Mouse (Mus musculus) kidney, postnatal 0 days (tissue): Measurements from ENCODE around the gene C1qtnf2. TPM values are rescaled to one million over a fixed set of nuclear protein-coding genes. Genes with fewer than 3 reads are reported as not detected.

Source experiments
- ATAC-seq: fragments of 200-750 bp; cut with Nextera tagmentation; replicated peaks from 2 replicates; pipeline ENCODE4 v1.8.0; 2017; ENCODE audit warnings: low read depth, moderate number of reproducible peaks, moderate TSS enrichment, moderate library complexity; ENCODE audit not compliant: low FRiP score
- DNase-seq: peaks from one replicate; pipeline ENCODE4 v3.0.0-alpha.2; 2016; ENCODE audit warnings: low spot score
- H3K27ac ChIP-seq: fragments of 300-500 bp; sonication (generic); 2 replicates; pipeline ENCODE4 v1.5.1; 2014; ENCODE audit warnings: mild to moderate bottlenecking
- H3K27me3 ChIP-seq: fragments of 300-500 bp; sonication (generic); 2 replicates; pipeline ENCODE4 v1.6.1; 2014; ENCODE audit warnings: low read length, mixed read lengths; ENCODE audit not compliant: insufficient read depth
- H3K36me3 ChIP-seq: fragments of 300-500 bp; sonication (generic); 2 replicates; pipeline ENCODE4 v1.6.1; 2014; ENCODE audit warnings: low read length, mixed read lengths; ENCODE audit not compliant: insufficient read depth
- H3K4me1 ChIP-seq: fragments of 300-500 bp; sonication (generic); replicated peaks from 2 replicates; pipeline ENCODE4 v1.6.1; 2014; ENCODE audit warnings: antibody characterized with exemption, low read length, mixed read lengths; ENCODE audit not compliant: insufficient read depth
- H3K4me2 ChIP-seq: fragments of 300-500 bp; sonication (generic); 2 replicates; pipeline ENCODE4 v1.6.1; 2014; ENCODE audit warnings: mild to moderate bottlenecking, low read length, moderate library complexity, mixed read lengths
- H3K4me3 ChIP-seq: fragments of 300-500 bp; sonication (generic); replicated peaks from 2 replicates; pipeline ENCODE4 v1.5.1; 2014; ENCODE audit warnings: low read depth, low read length
- H3K9ac ChIP-seq: fragments of 300-500 bp; sonication (generic); 2 replicates; pipeline ENCODE4 v1.6.1; 2014; ENCODE audit warnings: low read depth, low read length
- H3K9me3 ChIP-seq: fragments of 300-500 bp; sonication (generic); replicated peaks from 2 replicates; pipeline ENCODE4 v1.6.1; 2016; ENCODE audit warnings: low read length, inconsistent platforms, mixed read lengths
- CTCF ChIP-seq: IDR thresholded peaks from 2 replicates; pipeline ENCODE4 v1.5.1; 2016; ENCODE audit warnings: antibody characterized with exemption, low read depth, mild to moderate bottlenecking, moderate library complexity
- WGBS: fragments of 180-500 bp; shearing (Covaris S2); extraction: QIAGEN DNeasy Blood & Tissue Kit; methylation state at CpG from one replicate; pipeline ENCODE4 v1.1.7; 2014; 5-methylcytosine and 5-hydroxymethylcytosine counted together
- polyA plus RNA-seq: library from polyadenylated mRNA; unstranded; fragments of >200 nt; fragmentation: Nextera tagmentation; extraction: Ambion mirVana; gene quantifications from 2 replicates; pipeline ENCODE4 v1.2.1, GENCODE M21; 2015

The C1qtnf2 gene
- polyA plus RNA-seq, 1 experiment from 2014 or later, result 28.0 TPM

- no peak overlapping the region for H3K4me3 ChIP-seq
- H3K9me3 ChIP-seq, result no peaks in the 10 kb centered on the region
- peaks cover 4% of the 10 kb centered on the region for H3K4me1 ChIP-seq
- no peak overlapping the region for H3K4me2 ChIP-seq
- peak overlapping the region; percentile 85 for H3K27ac ChIP-seq
- H3K36me3 ChIP-seq, result no peaks in the 10 kb centered on the region
- WGBS, result 36% methylated on average over 5 of the region's 5 CpGs
- ATAC-seq (no peak), DNase-seq (peak; percentile 79)
- no peak overlapping the region for H3K9ac ChIP-seq
- H3K27me3 ChIP-seq, result no peaks in the 10 kb centered on the region
- no peak for TF ChIP-seq CTCF
These were observed 4.0 kb upstream of the C1qtnf2 start for GRCm38 (mm10) chr11:43470118-43470517.

GRCm38 (mm10) chr11:43470881-43471820 is 2.9 kb upstream of the C1qtnf2 start:
- no peaks in the 10 kb centered on the region for H3K9me3 ChIP-seq
- no peak overlapping the region for H3K4me3 ChIP-seq
- ATAC-seq, result no peak
- WGBS, result 54% methylated on average over 6 of the region's 6 CpGs
- H3K27me3 ChIP-seq, result no peaks in the 10 kb centered on the region
- no peaks in the 10 kb centered on the region for H3K36me3 ChIP-seq
- no peak for TF ChIP-seq CTCF
- H3K27ac ChIP-seq, result peak overlapping the region; percentile 85
- no peak overlapping the region for H3K9ac ChIP-seq
- no peak overlapping the region for H3K4me2 ChIP-seq
- H3K4me1 ChIP-seq, result peaks cover 4% of the 10 kb centered on the region
- DNase-seq, result peak; percentile 79

- no peak for DNase-seq
- no peak for ATAC-seq
- no peak for TF ChIP-seq CTCF
- WGBS, result 49% methylated on average over 1 of the region's 1 CpGs
- H3K27ac ChIP-seq, result no peak overlapping the region
- H3K9ac ChIP-seq, result no peak overlapping the region
- no peaks in the 10 kb centered on the region for H3K27me3 ChIP-seq
- no peaks in the 10 kb centered on the region for H3K9me3 ChIP-seq
- H3K4me3 ChIP-seq, result no peak overlapping the region
- H3K36me3 ChIP-seq, result no peaks in the 10 kb centered on the region
- peaks cover 4% of the 10 kb centered on the region for H3K4me1 ChIP-seq
- H3K4me2 ChIP-seq, result no peak overlapping the region
These were observed 961 bp upstream of the C1qtnf2 start for GRCm38 (mm10) chr11:43473115-43473514.

- no peak for TF ChIP-seq CTCF
- no peak; the same call in 1 of the 2 replicates for ATAC-seq
- H3K4me3 ChIP-seq, result peak overlapping the region; percentile 27
- peaks cover 4% of the 10 kb centered on the region for H3K4me1 ChIP-seq
- H3K9ac ChIP-seq, result peak overlapping the region; percentile 49; the same call in 1 of the 2 replicates
- H3K36me3 ChIP-seq, result no peaks in the 10 kb centered on the region
- H3K27me3 ChIP-seq, result no peaks in the 10 kb centered on the region
- no peak overlapping the region for H3K27ac ChIP-seq
- WGBS, result 45% methylated on average over 15 of the region's 15 CpGs
- peak overlapping the region; percentile 60 for H3K4me2 ChIP-seq
- H3K9me3 ChIP-seq, result no peaks in the 10 kb centered on the region
- DNase-seq, result no peak
These were observed 346 bp upstream of the C1qtnf2 start for GRCm38 (mm10) chr11:43473635-43474224.

- Histone ChIP-seq H3K4me1 (no peaks in the 10 kb centered on the region; the same call in 1 of the 2 replicates), H3K36me3 (no peaks in the 10 kb centered on the region), H3K4me3 (no peak overlapping the region), H3K27ac (no peak overlapping the region), H3K4me2 (no peak overlapping the region), H3K9ac (no peak overlapping the region), H3K9me3 (no peaks in the 10 kb centered on the region), H3K27me3 (no peaks in the 10 kb centered on the region)
- 85% methylated on average over 3 of the region's 3 CpGs for WGBS
- DNase-seq (no peak), ATAC-seq (no peak)
- TF ChIP-seq CTCF, result no peak
These were observed 5.3 kb downstream of the C1qtnf2 start for GRCm38 (mm10) chr11:43479376-43479775.

- H3K4me3 ChIP-seq, result no peak overlapping the region
- no peak for TF ChIP-seq CTCF
- no peaks in the 10 kb centered on the region for H3K9me3 ChIP-seq
- no peaks in the 10 kb centered on the region for H3K4me1 ChIP-seq
- DNase-seq, result no peak
- H3K27me3 ChIP-seq, result no peaks in the 10 kb centered on the region
- H3K4me2 ChIP-seq, result no peak overlapping the region
- ATAC-seq, result no peak
- H3K9ac ChIP-seq, result no peak overlapping the region
- H3K36me3 ChIP-seq, result no peaks in the 10 kb centered on the region
- 33% methylated on average over 5 of the region's 5 CpGs for WGBS
- H3K27ac ChIP-seq, result peak overlapping the region; percentile 31; the same call in 1 of the 2 replicates
These were observed 6.5 kb downstream of the C1qtnf2 start for GRCm38 (mm10) chr11:43480561-43480960.
